Mouse (Mus musculus): ENCODE results near the gene Usp50. TPM values are rescaled to one million over a fixed set of nuclear protein-coding genes. Genes with fewer than 3 reads are reported as not detected.

Usp50 gene
- polyA plus RNA-seq, 1 experiment from 2014 or later: 3.3 TPM

- Histone ChIP-seq H3K4me2 (no peak overlapping the region), H3K36me3 (ENCODE audit: control insufficient read depth, insufficient read depth, low read length) (no peaks in the 10 kb centered on the region), H3K9me3 (replicated peaks; ENCODE audit: control insufficient read depth, low read length) (no peaks in the 10 kb centered on the region), H3K27ac (ENCODE audit: low read depth, low read length) (no peak overlapping the region), H3K27me3 (ENCODE audit: control insufficient read depth, insufficient read depth, low read length) (no peaks in the 10 kb centered on the region), H3K4me1 (ENCODE audit: control insufficient read depth, insufficient read depth, low read length) (peaks cover 4% of the 10 kb centered on the region; the same call in 1 of the 2 replicates), H3K4me3 (ENCODE audit: low read depth, low read length) (no peak overlapping the region), H3K9ac (ENCODE audit: low read depth, low read length) (no peak overlapping the region)
- no peak for ATAC-seq (replicated peaks; ENCODE audit: insufficient number of reproducible peaks, low FRiP score, low TSS enrichment)
- 91% methylated on average over 5 of the region's 5 CpGs for WGBS (ENCODE audit: insufficient replicate concordance)
Measured at GRCm38 (mm10) chr2:126668621-126669252, 114.5 kb downstream of the Usp50 start.

GRCm38 (mm10) chr2:126665984-126666383, 117.3 kb downstream of the Usp50 start:
- H3K4me1 ChIP-seq (ENCODE audit: control insufficient read depth, insufficient read depth, low read length): no peaks in the 10 kb centered on the region
- no peak overlapping the region for H3K9ac ChIP-seq (ENCODE audit: low read depth, low read length)
- no peaks in the 10 kb centered on the region for H3K9me3 ChIP-seq (replicated peaks; ENCODE audit: control insufficient read depth, low read length)
- 88% methylated on average over 3 of the region's 3 CpGs for WGBS (ENCODE audit: insufficient replicate concordance)
- no peak for ATAC-seq (replicated peaks; ENCODE audit: insufficient number of reproducible peaks, low FRiP score, low TSS enrichment)
- no peak overlapping the region for H3K27ac ChIP-seq (ENCODE audit: low read depth, low read length)
- no peaks in the 10 kb centered on the region for H3K36me3 ChIP-seq (ENCODE audit: control insufficient read depth, insufficient read depth, low read length)
- no peaks in the 10 kb centered on the region for H3K27me3 ChIP-seq (ENCODE audit: control insufficient read depth, insufficient read depth, low read length)
- H3K4me2 ChIP-seq: no peak overlapping the region
- no peak overlapping the region for H3K4me3 ChIP-seq (ENCODE audit: low read depth, low read length)

GRCm38 (mm10) chr2:126663481-126663880, 119.8 kb downstream of the Usp50 start:
- no peak overlapping the region for H3K4me3 ChIP-seq (ENCODE audit: low read depth, low read length)
- no peaks in the 10 kb centered on the region for H3K9me3 ChIP-seq (replicated peaks; ENCODE audit: control insufficient read depth, low read length)
- no peak overlapping the region for H3K27ac ChIP-seq (ENCODE audit: low read depth, low read length)
- H3K36me3 ChIP-seq (ENCODE audit: control insufficient read depth, insufficient read depth, low read length): no peaks in the 10 kb centered on the region
- H3K27me3 ChIP-seq (ENCODE audit: control insufficient read depth, insufficient read depth, low read length): no peaks in the 10 kb centered on the region
- WGBS (ENCODE audit: insufficient replicate concordance): 53% methylated on average over 4 of the region's 4 CpGs
- no peak overlapping the region for H3K9ac ChIP-seq (ENCODE audit: low read depth, low read length)
- ATAC-seq (replicated peaks; ENCODE audit: insufficient number of reproducible peaks, low FRiP score, low TSS enrichment): no peak
- no peaks in the 10 kb centered on the region for H3K4me1 ChIP-seq (ENCODE audit: control insufficient read depth, insufficient read depth, low read length)
- H3K4me2 ChIP-seq: no peak overlapping the region

Other genes starting within 250 kb of the Usp50 start
- 0.42 and 1.4 TPM in 2 replicates for gene Slc27a2, start 231.1 kb downstream of the Usp50 start, polyA plus RNA-seq (2014; fragmentation: Nextera tagmentation; extraction: Ambion mirVana)
- 3.5 and 4.3 TPM in 2 replicates for gene Hdc, start 164.2 kb downstream of the Usp50 start, polyA plus RNA-seq (2014; fragmentation: Nextera tagmentation; extraction: Ambion mirVana)
- gene Gabpb1, start 107.1 kb downstream of the Usp50 start, polyA plus RNA-seq (2014; fragmentation: Nextera tagmentation; extraction: Ambion mirVana): 40.4 and 41.9 TPM in 2 replicates
- 34.3 and 43.6 TPM in 2 replicates for gene Usp8, start 76.1 kb downstream of the Usp50 start, polyA plus RNA-seq (2014; fragmentation: Nextera tagmentation; extraction: Ambion mirVana)
- 39.4 and 49.9 TPM in 2 replicates for gene Trpm7, start 92.8 kb upstream of the Usp50 start, polyA plus RNA-seq (2014; fragmentation: Nextera tagmentation; extraction: Ambion mirVana)
- 32.1 and 36.4 TPM in 2 replicates for gene Sppl2a, start 149.8 kb upstream of the Usp50 start, polyA plus RNA-seq (2014; fragmentation: Nextera tagmentation; extraction: Ambion mirVana)
- gene Ap4e1, start 225.2 kb upstream of the Usp50 start, polyA plus RNA-seq (2014; fragmentation: Nextera tagmentation; extraction: Ambion mirVana): 7.9 and 9.3 TPM in 2 replicates